In the genomic region with DNA sequence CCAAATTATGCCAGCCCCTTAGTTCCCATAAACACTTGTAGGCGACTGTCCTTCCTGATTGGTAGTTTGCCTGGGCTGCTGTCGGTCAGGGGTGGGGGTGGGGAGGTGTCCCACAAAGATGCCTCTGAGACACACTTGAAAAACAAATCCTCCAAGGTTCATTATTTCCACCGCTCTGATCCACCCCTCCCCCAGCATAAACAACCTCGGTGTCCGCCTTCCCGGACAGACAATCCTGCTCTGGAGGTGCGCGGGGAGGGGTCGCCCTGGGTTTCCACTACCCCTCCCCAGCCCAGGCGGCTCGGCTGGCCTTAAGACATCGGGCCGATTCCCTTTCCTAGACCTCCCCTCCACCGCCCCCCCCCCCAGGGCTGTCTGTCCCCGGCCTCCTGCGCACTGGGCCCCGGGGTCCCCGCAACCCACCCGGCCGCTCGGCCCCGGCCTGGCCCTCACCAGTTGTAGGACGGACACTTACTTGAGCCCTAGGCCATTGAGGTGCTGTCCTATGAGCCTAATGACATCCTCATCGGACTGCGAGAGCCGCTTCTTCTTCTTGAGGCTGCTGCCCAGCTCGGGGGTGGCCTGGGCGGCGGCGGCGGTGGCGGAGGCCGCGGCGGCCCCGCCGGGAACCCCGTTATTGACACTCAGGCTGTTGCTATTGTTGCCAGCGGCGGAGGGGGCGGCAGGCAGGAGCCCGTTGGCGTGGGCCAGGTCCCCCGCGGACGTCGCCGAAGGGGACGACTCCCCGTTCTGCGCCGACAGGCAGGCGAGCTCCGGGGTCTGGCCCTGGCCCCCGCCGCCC, we compare ENCODE assay signal across 8 mouse cellular contexts. TPM values are rescaled to one million over a fixed set of nuclear protein-coding genes. Genes with fewer than 3 reads are reported as not detected.
A peak's percentile ranks its signal among the peaks of the same experiment; 100 is the strongest.
DNase-seq lines count a peak whose midpoint lies in the region; ATAC-seq and TF ChIP-seq lines count a peak whose summit lies in the region.

No protein-coding gene starts in this region.

- peaks cover 17% of the 10 kb centered on the region for H3K36me3 ChIP-seq in embryonic facial prominence, embryonic 13.5 days
- peaks cover 28% of the 10 kb centered on the region for H3K36me3 ChIP-seq in heart, embryonic 13.5 days
- 0 out of 2 replicates have a peak, but pooled peaks cover 10% of the 10 kb centered on the region for H3K36me3 ChIP-seq in kidney, postnatal 0 days (ENCODE audit: insufficient read depth, low read length)
- H3K36me3 ChIP-seq in lung, embryonic 16.5 days (ENCODE audit: control insufficient read depth, insufficient read depth, low read length), result peaks cover 5% of the 10 kb centered on the region

- no peaks in the 10 kb centered on the region for H3K9me3 ChIP-seq in embryonic facial prominence, embryonic 13.5 days
- H3K9me3 ChIP-seq in heart, embryonic 13.5 days, result no peaks in the 10 kb centered on the region
- no peaks in the 10 kb centered on the region for H3K9me3 ChIP-seq in kidney, postnatal 0 days (replicated peaks; ENCODE audit: low read length)
- H3K9me3 ChIP-seq in lung, embryonic 16.5 days (ENCODE audit: control insufficient read depth, low read length), result no peaks in the 10 kb centered on the region

- no peaks in the 10 kb centered on the region for H3K27me3 ChIP-seq in embryonic facial prominence, embryonic 13.5 days
- H3K27me3 ChIP-seq in heart, embryonic 13.5 days (replicated peaks), result no peaks in the 10 kb centered on the region
- no peaks in the 10 kb centered on the region for H3K27me3 ChIP-seq in kidney, postnatal 0 days (ENCODE audit: insufficient read depth, low read length)
- H3K27me3 ChIP-seq in lung, embryonic 16.5 days (ENCODE audit: control insufficient read depth, insufficient read depth, low read depth, low read length), result no peaks in the 10 kb centered on the region

- peak overlapping the region; percentile 86 for H3K4me2 ChIP-seq in embryonic facial prominence, embryonic 13.5 days
- peak overlapping the region; percentile 91 for H3K4me2 ChIP-seq in heart, embryonic 13.5 days
- H3K4me2 ChIP-seq in kidney, postnatal 0 days (ENCODE audit: low read length), result peak overlapping the region; percentile 89
- peak overlapping the region; percentile 84 for H3K4me2 ChIP-seq in lung, embryonic 16.5 days (ENCODE audit: low read depth, low read length)

- peak; percentile 56 for DNase-seq in ES-CJ7 (ENCODE audit: low read depth, low spot score)
- DNase-seq in adrenal gland, postnatal 25 days, result peak; percentile 44
- peak; percentile 54 for DNase-seq in kidney, postnatal 0 days (ENCODE audit: low spot score)
- DNase-seq in thymus, postnatal 25 days, result peak; percentile 39

- H3K27ac ChIP-seq in embryonic facial prominence, embryonic 13.5 days, result peak overlapping the region; percentile 91
- peak overlapping the region; percentile 97 for H3K27ac ChIP-seq in heart, embryonic 13.5 days (replicated peaks)
- peak overlapping the region; percentile 98 for H3K27ac ChIP-seq in kidney, postnatal 0 days
- H3K27ac ChIP-seq in lung, embryonic 16.5 days (ENCODE audit: low read length), result peak overlapping the region; percentile 93
- H3K27ac ChIP-seq in olfactory bulb, adult 2 months (ENCODE audit: insufficient read depth, low read depth, low read length), result peak overlapping the region; percentile 78

- TF ChIP-seq CTCF in kidney, postnatal 0 days (IDR thresholded peaks at IDR 0.05; ENCODE audit: low read depth), result no peak
- no peak for TF ChIP-seq CTCF in olfactory bulb, adult 2 months (IDR thresholded peaks at IDR 0.05; ENCODE audit: insufficient read depth, low read depth, low read length)

- H3K4me1 ChIP-seq in embryonic facial prominence, embryonic 13.5 days, result peaks cover 24% of the 10 kb centered on the region
- H3K4me1 ChIP-seq in heart, embryonic 13.5 days, result peaks cover 31% of the 10 kb centered on the region
- H3K4me1 ChIP-seq in kidney, postnatal 0 days (replicated peaks; ENCODE audit: insufficient read depth, low read length), result peaks cover 9% of the 10 kb centered on the region; the same call in 1 of the 2 replicates
- peaks cover 14% of the 10 kb centered on the region for H3K4me1 ChIP-seq in lung, embryonic 16.5 days (replicated peaks; ENCODE audit: control insufficient read depth, insufficient read depth, low read length)
- H3K4me1 ChIP-seq in olfactory bulb, adult 2 months (ENCODE audit: control insufficient read depth, insufficient read depth, low read length), result peaks cover 2% of the 10 kb centered on the region; the same call in 1 of the 2 replicates

- ATAC-seq in embryonic facial prominence, embryonic 13.5 days (ENCODE audit: insufficient number of reproducible peaks, insufficient read depth, low FRiP score, low TSS enrichment, low read depth), result no peak; the same call in 1 of the 2 replicates
- peak; percentile 29 for ATAC-seq in heart, embryonic 13.5 days (ENCODE audit: extremely low read depth, insufficient number of reproducible peaks, low FRiP score, low TSS enrichment)
- peak; percentile 22 for ATAC-seq in kidney, postnatal 0 days (replicated peaks; ENCODE audit: low FRiP score, low read depth)
- peak; percentile 27 for ATAC-seq in lung, embryonic 16.5 days (ENCODE audit: low read depth)

- H3K9ac ChIP-seq in embryonic facial prominence, embryonic 13.5 days, result peak overlapping the region; percentile 97
- H3K9ac ChIP-seq in heart, embryonic 13.5 days, result peak overlapping the region; percentile 100
- peak overlapping the region; percentile 99 for H3K9ac ChIP-seq in kidney, postnatal 0 days (ENCODE audit: low read depth, low read length)
- peak overlapping the region; percentile 98 for H3K9ac ChIP-seq in lung, embryonic 16.5 days (ENCODE audit: low read length)

- TF ChIP-seq POLR2A in olfactory bulb, adult 2 months (IDR thresholded peaks at IDR 0.05; ENCODE audit: insufficient read depth, low read depth, low read length), result no peak

- under 1% methylated on average over 36 of the region's 56 CpGs for WGBS in embryonic facial prominence, embryonic 13.5 days
- under 1% methylated on average over 37 of the region's 56 CpGs for WGBS in heart, embryonic 13.5 days
- WGBS in kidney, postnatal 0 days, result under 1% methylated on average over 45 of the region's 56 CpGs
- under 1% methylated on average over 47 of the region's 56 CpGs for WGBS in lung, embryonic 16.5 days
- WGBS in olfactory bulb, adult 2 months, result under 1% methylated on average over 56 of the region's 56 CpGs

- H3K4me3 ChIP-seq in embryonic facial prominence, embryonic 13.5 days, result peak overlapping the region; percentile 100
- H3K4me3 ChIP-seq in heart, embryonic 13.5 days, result peak overlapping the region; percentile 98
- H3K4me3 ChIP-seq in kidney, postnatal 0 days (replicated peaks; ENCODE audit: low read depth, low read length), result peak overlapping the region; percentile 100
- H3K4me3 ChIP-seq in lung, embryonic 16.5 days (ENCODE audit: low read length), result peak overlapping the region; percentile 98
- peak overlapping the region; percentile 79 for H3K4me3 ChIP-seq in olfactory bulb, adult 2 months (ENCODE audit: insufficient read depth, low read depth, low read length)

RNA-seq across cellular contexts. Expression of gene Wdr26, which starts 1.0 kb away (rescaled TPM):
- 143 and 151 TPM in 2 replicates for total RNA-seq in adrenal gland, postnatal 25 days (2021)
- polyA plus RNA-seq in embryonic facial prominence, embryonic 13.5 days (2015; fragmentation: Nextera tagmentation; extraction: Ambion mirVana), result 41.5 and 43.6 TPM in 2 replicates
- polyA plus RNA-seq in heart, embryonic 13.5 days (2015; fragmentation: Nextera tagmentation; extraction: Ambion mirVana), result 25.9 and 26.7 TPM in 2 replicates
- polyA plus RNA-seq in kidney, postnatal 0 days (2015; fragmentation: Nextera tagmentation; extraction: Ambion mirVana), result 39.8 and 40.4 TPM in 2 replicates
- polyA plus RNA-seq in lung, embryonic 16.5 days (2015; fragmentation: Nextera tagmentation; extraction: Ambion mirVana), result 30.0 and 30.2 TPM in 2 replicates
- 199 and 281 TPM in 2 replicates for polyA plus RNA-seq in olfactory bulb, adult 2 months (2012; ENCODE audit: insufficient read depth, insufficient read length, low replicate concordance, missing spikeins)
